Mouse (Mus musculus): Measurements from ENCODE around the gene Slc1a2.

DNA sequence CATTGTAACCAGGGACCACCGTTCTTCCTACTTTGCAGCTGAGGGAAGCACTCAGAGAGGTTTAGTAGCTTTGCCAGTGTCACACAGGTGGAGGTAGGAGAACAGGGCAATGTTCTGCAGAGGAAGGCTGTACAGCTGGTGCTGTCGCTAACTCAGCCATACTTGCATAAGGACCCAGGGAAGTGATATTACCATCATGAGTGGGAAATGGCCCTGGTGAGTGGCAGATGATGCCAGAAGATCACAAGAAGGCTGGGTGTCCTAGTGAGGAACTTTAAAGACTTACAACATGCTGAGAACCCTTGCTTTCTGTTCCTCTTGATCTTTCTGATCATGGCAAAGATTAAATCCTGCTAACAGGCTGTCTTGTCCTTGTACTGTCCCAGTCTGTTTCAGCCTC is 42.2 kb downstream of the Slc1a2 start:
- TF ChIP-seq CTCF (IDR thresholded peaks at IDR 0.05; ENCODE audit: insufficient read depth, low read length) (no peak), POLR2A (IDR thresholded peaks at IDR 0.05; ENCODE audit: borderline replicate concordance, extremely low read depth, low read depth, low read length) (no peak)
